Mouse (Mus musculus): ENCODE results near the gene Man1c1. TPM values are rescaled to one million over a fixed set of nuclear protein-coding genes. Genes with fewer than 3 reads are reported as not detected.

Man1c1 gene
- total and polyA plus RNA-seq, 3 experiments = 0.04 to 0.44 (median 0.20) TPM

DNA sequence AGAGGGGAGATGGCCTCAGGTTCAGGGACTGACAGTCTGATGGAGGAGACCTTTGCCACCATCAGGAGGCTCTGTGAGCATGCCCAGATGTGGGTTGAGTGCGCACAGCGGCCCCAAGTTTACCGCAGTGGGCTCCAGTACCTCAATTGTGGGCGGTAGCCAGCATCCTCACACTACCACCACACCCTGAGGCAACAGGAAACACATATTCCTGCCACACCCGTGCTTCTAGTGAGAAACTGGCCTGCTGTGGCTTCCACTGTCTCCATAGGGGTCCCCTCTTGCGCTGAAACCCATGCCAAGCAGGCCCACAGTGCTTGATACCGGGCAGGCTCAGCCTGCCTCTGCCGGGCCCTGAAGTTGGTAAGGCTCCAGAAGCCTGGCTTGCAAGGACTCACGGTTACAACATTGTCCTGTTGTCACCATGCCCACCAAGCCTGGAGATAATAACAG is 30.6 kb upstream of the Man1c1 start:
- in situ Hi-C loops (cut with MboI; ENCODE audit: low pct_ligation_motif_present, low pct_unique_long_range_greater_than_20kb, low sequenced_read_pairs) = no loop called here
- dilution Hi-C loops (cut with MboI; ENCODE audit: extremely low pct_ligation_motif_present, extremely low pct_unique_long_range_greater_than_20kb, low sequenced_read_pairs) = no loop called here
- Histone ChIP-seq H3K9me3 (replicated peaks; ENCODE audit: low read length) (no peaks in the 10 kb centered on the region), H3K36me3 (replicated peaks in 1 of 2; ENCODE audit: control insufficient read depth in 1 of 2, insufficient read depth in 1 of 2, low read length in 1 of 2) (no peaks in the 10 kb centered on the region), H3K79me2 (replicated peaks; ENCODE audit: control insufficient read depth, extremely low read depth, insufficient read depth, poor library complexity, severe bottlenecking) (no peaks in the 10 kb centered on the region), H3K4me3 (replicated peaks in 1 of 3; ENCODE audit: low read depth in 2 of 3, low read length in 2 of 3, poor library complexity in 1 of 3) (no peak overlapping the region), H3K9ac (ENCODE audit: insufficient read depth, low read depth) (no peak overlapping the region), H3K27me3 (replicated peaks) (peaks cover 4% of the 10 kb centered on the region), H3K4me2 (ENCODE audit: insufficient read depth, low read depth, poor library complexity, severe bottlenecking) (no peak overlapping the region), H3K27ac (ENCODE audit: insufficient read depth, low read depth) (no peak overlapping the region), H3K4me1 (ENCODE audit: control insufficient read depth in 1 of 2, insufficient read depth in 2 of 2) (peaks cover 0 to 17% of the 10 kb centered on the region in 2 experiments; a peak in 2 of 4 replicates)
- DNase-seq (ENCODE audit: extremely low read depth) = no peak
- no peak for TF ChIP-seq NELFE (IDR thresholded peaks at IDR 0.05; ENCODE audit: low read depth, low read length)
- TF ChIP-seq E2F4 (IDR thresholded peaks at IDR 0.05; ENCODE audit: insufficient replicate concordance, low read depth, low read length) = no peak
- TF ChIP-seq ZKSCAN1 (IDR thresholded peaks at IDR 0.05; ENCODE audit: borderline replicate concordance, low read depth, low read length) = no peak
- no peak for TF ChIP-seq BHLHE40 (IDR thresholded peaks at IDR 0.05; ENCODE audit: low read depth, low read length)
- TF ChIP-seq IRF4 (IDR thresholded peaks at IDR 0.05; ENCODE audit: low read depth, low read length) = no peak

DNA sequence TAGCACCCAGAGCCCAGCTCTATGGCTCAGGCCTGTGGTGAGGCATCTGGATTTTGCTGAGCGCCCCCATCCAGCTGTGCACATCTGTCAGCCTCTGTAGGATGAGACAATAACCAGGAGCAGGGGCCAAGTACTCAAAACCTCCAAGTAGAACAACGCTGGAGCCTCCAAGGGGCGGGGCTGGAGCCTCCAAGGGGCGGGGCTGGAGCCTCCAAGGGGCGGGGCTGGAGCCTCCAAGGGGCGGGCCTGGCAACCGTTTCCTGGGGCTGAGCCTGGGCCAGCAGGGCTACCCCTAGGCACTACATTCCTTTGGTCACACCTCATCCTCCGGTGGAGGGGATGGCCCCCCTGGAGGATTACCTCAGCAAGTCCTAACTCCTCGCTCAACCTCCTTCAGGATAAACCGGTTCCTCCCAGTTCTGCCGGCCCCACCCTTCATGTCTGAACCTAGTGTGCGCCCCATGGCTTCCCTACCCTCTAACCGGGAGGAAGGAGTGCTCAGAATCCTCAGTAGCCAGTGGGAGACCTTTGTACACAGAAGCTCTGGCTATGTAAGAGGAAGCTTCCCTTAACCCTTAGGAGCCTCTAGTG is 30.0 kb upstream of the Man1c1 start:
- no peak for TF ChIP-seq MXI1 (IDR thresholded peaks at IDR 0.05; ENCODE audit: low read depth, low read length)
- TF ChIP-seq ZMIZ1 (IDR thresholded peaks at IDR 0.05; ENCODE audit: low read depth, low read length) = no peak
- TF ChIP-seq JUND (conservative IDR thresholded peaks at IDR 0.05; ENCODE audit: low read depth, low read length) = no peak
- TF ChIP-seq ZNF384 (IDR thresholded peaks at IDR 0.05; ENCODE audit: low read depth, low read length) = no peak
- TF ChIP-seq ZC3H11A (IDR thresholded peaks at IDR 0.05; ENCODE audit: low read depth, low read length) = no peak
- TF ChIP-seq ELF1 (IDR thresholded peaks at IDR 0.05; ENCODE audit: low read depth, low read length) = no peak
- TF ChIP-seq SIN3A (IDR thresholded peaks at IDR 0.05; ENCODE audit: low read length) = no peak
- no peak for TF ChIP-seq NRF1 (IDR thresholded peaks at IDR 0.05; ENCODE audit: low read depth, low read length)
- no peak for TF ChIP-seq CHD1 (IDR thresholded peaks at IDR 0.05; ENCODE audit: low read depth, low read length)
- TF ChIP-seq SMC3 (IDR thresholded peaks at IDR 0.05; ENCODE audit: low read depth, low read length) = no peak
- DNase-seq (ENCODE audit: extremely low read depth) = peak; percentile 18
- H3K36me3 ChIP-seq (replicated peaks in 1 of 2; ENCODE audit: control insufficient read depth in 1 of 2, insufficient read depth in 1 of 2, low read length in 1 of 2) = no peaks in the 10 kb centered on the region

More for the DNA sequence above, 30.0 kb upstream of the Man1c1 start:
- in situ Hi-C loops (cut with MboI; ENCODE audit: low pct_ligation_motif_present, low pct_unique_long_range_greater_than_20kb, low sequenced_read_pairs) (no loop called here), dilution Hi-C loops (cut with MboI; ENCODE audit: extremely low pct_ligation_motif_present, extremely low pct_unique_long_range_greater_than_20kb, low sequenced_read_pairs) (no loop called here)
- Histone ChIP-seq H3K79me2 (replicated peaks; ENCODE audit: control insufficient read depth, extremely low read depth, insufficient read depth, poor library complexity, severe bottlenecking) (no peaks in the 10 kb centered on the region), H3K4me1 (ENCODE audit: control insufficient read depth in 1 of 2, insufficient read depth in 2 of 2) (peaks cover 0 to 17% of the 10 kb centered on the region in 2 experiments; a peak in 2 of 4 replicates), H3K4me3 (replicated peaks in 1 of 3; ENCODE audit: low read depth in 2 of 3, low read length in 2 of 3, poor library complexity in 1 of 3) (no peak overlapping the region), H3K4me2 (ENCODE audit: insufficient read depth, low read depth, poor library complexity, severe bottlenecking) (no peak overlapping the region), H3K27ac (ENCODE audit: insufficient read depth, low read depth) (no peak overlapping the region), H3K9ac (ENCODE audit: insufficient read depth, low read depth) (no peak overlapping the region), H3K27me3 (replicated peaks) (peaks cover 4% of the 10 kb centered on the region), H3K9me3 (replicated peaks; ENCODE audit: low read length) (no peaks in the 10 kb centered on the region)
